Mouse (Mus musculus) neural tube, embryonic 15.5 days (tissue): Measurements from ENCODE around the gene Pcca. TPM values are rescaled to one million over a fixed set of nuclear protein-coding genes. Genes with fewer than 3 reads are reported as not detected.

Experiments
- ATAC-seq: fragments of 200-750 bp; cut with Nextera tagmentation; 2 replicates; pipeline ENCODE4 v1.8.0; 2017; ENCODE audit warnings: mild to moderate bottlenecking, moderate TSS enrichment, moderate library complexity; ENCODE audit not compliant: low FRiP score
- H3K27ac ChIP-seq: fragments of 300-500 bp; sonication (generic); replicated peaks from 2 replicates; pipeline ENCODE4 v1.5.1; 2015; ENCODE audit warnings: mild to moderate bottlenecking, inconsistent platforms
- H3K27me3 ChIP-seq: fragments of 300-500 bp; sonication (generic); replicated peaks from 2 replicates; pipeline ENCODE4 v1.6.1; 2015; ENCODE audit warnings: inconsistent platforms
- H3K36me3 ChIP-seq: fragments of 300-500 bp; sonication (generic); 2 replicates; pipeline ENCODE4 v1.6.1; 2015; ENCODE audit warnings: inconsistent platforms
- H3K4me1 ChIP-seq: fragments of 300-500 bp; sonication (generic); 2 replicates; pipeline ENCODE4 v1.6.1; 2015; ENCODE audit warnings: inconsistent platforms
- H3K4me2 ChIP-seq: fragments of 300-500 bp; sonication (generic); 2 replicates; pipeline ENCODE4 v1.6.1; 2015; ENCODE audit warnings: inconsistent platforms, mild to moderate bottlenecking, moderate library complexity
- H3K4me3 ChIP-seq: fragments of 300-500 bp; sonication (generic); replicated peaks from 2 replicates; pipeline ENCODE4 v1.5.1; 2015; ENCODE audit warnings: mild to moderate bottlenecking, inconsistent platforms
- H3K9ac ChIP-seq: fragments of 300-500 bp; sonication (generic); replicated peaks from 2 replicates; pipeline ENCODE4 v1.6.1; 2015; ENCODE audit warnings: mild to moderate bottlenecking, inconsistent platforms
- H3K9me3 ChIP-seq: fragments of 300-500 bp; sonication (generic); replicated peaks from 2 replicates; pipeline ENCODE4 v1.6.1; 2016; ENCODE audit warnings: inconsistent platforms
- WGBS: fragments of 180-500 bp; shearing (Covaris S2); methylation state at CpG from one replicate; pipeline ENCODE4 v1.1.7; 2015; ENCODE audit warnings: mixed read lengths; 5-methylcytosine and 5-hydroxymethylcytosine counted together
- polyA plus RNA-seq: library from polyadenylated mRNA; unstranded; fragments of >200 nt; fragmentation: Nextera tagmentation; extraction: Ambion mirVana; gene quantifications from 2 replicates; pipeline ENCODE4 v1.2.1, GENCODE M21; 2015

Pcca gene
- polyA plus RNA-seq, result 27.5 and 28.1 TPM in 2 replicates

GRCm38 (mm10) chr14:122534017-122534924, at the start of gene Pcca:
Gene Pcca, plus strand, starts transcription at chr14:122534324.
- Histone ChIP-seq H3K4me3 (peak within 1 kb of the TSS; percentile 88), H3K36me3 (no peaks in the 10 kb centered on the region), H3K9me3 (no peaks in the 10 kb centered on the region), H3K27ac (peak within 1 kb of the TSS; percentile 73), H3K4me1 (peaks cover 8% of the 10 kb centered on the region), H3K9ac (peak within 1 kb of the TSS; percentile 80), H3K4me2 (peak within 1 kb of the TSS; percentile 79), H3K27me3 (no peaks in the 10 kb centered on the region)
- ATAC-seq, result peak; percentile 100
- 2% methylated on average over 53 of the region's 54 CpGs for WGBS

- Histone ChIP-seq H3K36me3 (no peaks in the 10 kb centered on the region), H3K4me3 (no peak overlapping the region), H3K27ac (peak overlapping the region; percentile 7; the same call in 1 of the 2 replicates), H3K9ac (no peak overlapping the region), H3K4me1 (0 out of 2 replicates have a peak, but pooled peaks cover 4% of the 10 kb centered on the region), H3K9me3 (no peaks in the 10 kb centered on the region), H3K4me2 (peak overlapping the region; percentile 32; the same call in 1 of the 2 replicates), H3K27me3 (peaks cover 77% of the 10 kb centered on the region)
- ATAC-seq, result no peak
- 11% methylated on average over 4 of the region's 4 CpGs for WGBS
Observed at GRCm38 (mm10) chr14:122484458-122484843, 49.7 kb upstream of the Pcca start.

- ATAC-seq, result peak; percentile 45
- no peak overlapping the region for H3K4me3 ChIP-seq
- no peaks in the 10 kb centered on the region for H3K36me3 ChIP-seq
- no peaks in the 10 kb centered on the region for H3K9me3 ChIP-seq
- H3K4me1 ChIP-seq, result 0 out of 2 replicates have a peak, but pooled peaks cover 4% of the 10 kb centered on the region
- 2% methylated on average over 23 of the region's 24 CpGs for WGBS
- H3K27ac ChIP-seq, result peak overlapping the region; percentile 7; the same call in 1 of the 2 replicates
- peak overlapping the region; percentile 31 for H3K4me2 ChIP-seq
- H3K9ac ChIP-seq, result no peak overlapping the region
- H3K27me3 ChIP-seq, result peaks cover 78% of the 10 kb centered on the region
Observed at GRCm38 (mm10) chr14:122484844-122485551, 49.1 kb upstream of the Pcca start.

- Histone ChIP-seq H3K4me1 (peaks cover 9% of the 10 kb centered on the region; the same call in 1 of the 2 replicates), H3K9me3 (no peaks in the 10 kb centered on the region), H3K4me2 (peak overlapping the region; percentile 31; the same call in 1 of the 2 replicates), H3K27me3 (peaks cover 79% of the 10 kb centered on the region), H3K4me3 (no peak overlapping the region), H3K27ac (0 out of 2 replicates have a peak overlapping the region, but pooled peaks have one; percentile 45), H3K9ac (no peak overlapping the region), H3K36me3 (no peaks in the 10 kb centered on the region)
- WGBS, result 6% methylated on average over 12 of the region's 12 CpGs
- no peak for ATAC-seq
Observed at GRCm38 (mm10) chr14:122485635-122486181, 48.4 kb upstream of the Pcca start.

GRCm38 (mm10) chr14:122486611-122487010, 47.5 kb upstream of the Pcca start:
- H3K4me1 ChIP-seq, result peaks cover 11% of the 10 kb centered on the region; the same call in 1 of the 2 replicates
- WGBS, result 10% methylated on average over 1 of the region's 1 CpGs
- H3K4me2 ChIP-seq, result no peak overlapping the region
- H3K9ac ChIP-seq, result no peak overlapping the region
- H3K4me3 ChIP-seq, result no peak overlapping the region
- H3K27me3 ChIP-seq, result peaks cover 79% of the 10 kb centered on the region
- ATAC-seq, result no peak
- no peak overlapping the region for H3K27ac ChIP-seq
- no peaks in the 10 kb centered on the region for H3K36me3 ChIP-seq
- H3K9me3 ChIP-seq, result no peaks in the 10 kb centered on the region

GRCm38 (mm10) chr14:122487366-122487765, 46.8 kb upstream of the Pcca start:
- Histone ChIP-seq H3K4me1 (peaks cover 10% of the 10 kb centered on the region; the same call in 1 of the 2 replicates), H3K27me3 (peaks cover 74% of the 10 kb centered on the region), H3K4me2 (no peak overlapping the region), H3K9ac (no peak overlapping the region), H3K36me3 (no peaks in the 10 kb centered on the region), H3K4me3 (no peak overlapping the region), H3K9me3 (no peaks in the 10 kb centered on the region), H3K27ac (no peak overlapping the region)
- no peak for ATAC-seq
- WGBS, result 10% methylated on average over 5 of the region's 5 CpGs

- no peaks in the 10 kb centered on the region for H3K9me3 ChIP-seq
- no peaks in the 10 kb centered on the region for H3K36me3 ChIP-seq
- no peak overlapping the region for H3K27ac ChIP-seq
- WGBS, result 2% methylated on average over 5 of the region's 5 CpGs
- no peak overlapping the region for H3K4me3 ChIP-seq
- H3K27me3 ChIP-seq, result peaks cover 61% of the 10 kb centered on the region
- H3K9ac ChIP-seq, result no peak overlapping the region
- H3K4me1 ChIP-seq, result peaks cover 7% of the 10 kb centered on the region; the same call in 1 of the 2 replicates
- H3K4me2 ChIP-seq, result peak overlapping the region; percentile 20; the same call in 1 of the 2 replicates
- no peak for ATAC-seq
Observed at GRCm38 (mm10) chr14:122489041-122489440, 45.1 kb upstream of the Pcca start.

- H3K27ac ChIP-seq, result no peak overlapping the region
- H3K4me1 ChIP-seq, result peaks cover 7% of the 10 kb centered on the region; the same call in 1 of the 2 replicates
- WGBS, result 2% methylated on average over 12 of the region's 12 CpGs
- ATAC-seq, result no peak
- H3K4me3 ChIP-seq, result no peak overlapping the region
- H3K9me3 ChIP-seq, result no peaks in the 10 kb centered on the region
- H3K9ac ChIP-seq, result no peak overlapping the region
- H3K4me2 ChIP-seq, result peak overlapping the region; percentile 45
- peaks cover 54% of the 10 kb centered on the region for H3K27me3 ChIP-seq
- no peaks in the 10 kb centered on the region for H3K36me3 ChIP-seq
Observed at GRCm38 (mm10) chr14:122489686-122490414, 44.3 kb upstream of the Pcca start.

- peak; percentile 47 for ATAC-seq
- Histone ChIP-seq H3K4me1 (peaks cover 7% of the 10 kb centered on the region; the same call in 1 of the 2 replicates), H3K9ac (no peak within 1 kb of the TSS), H3K27ac (peak within 1 kb of the TSS; percentile 46), H3K4me2 (peak within 1 kb of the TSS; percentile 45), H3K27me3 (peaks cover 47% of the 10 kb centered on the region), H3K4me3 (peak within 1 kb of the TSS; percentile 25), H3K9me3 (no peaks in the 10 kb centered on the region), H3K36me3 (no peaks in the 10 kb centered on the region)
- 1% methylated on average over 51 of the region's 51 CpGs for WGBS
Observed at GRCm38 (mm10) chr14:122490441-122491328, 43.4 kb upstream of the Pcca start, which contains the start of gene Gm10837. Gene Gm10837, plus strand, starts transcription at chr14:122490586.

GRCm38 (mm10) chr14:122491521-122491920, 42.6 kb upstream of the Pcca start:
- 71% methylated on average over 6 of the region's 6 CpGs for WGBS
- Histone ChIP-seq H3K9me3 (no peaks in the 10 kb centered on the region), H3K4me1 (peaks cover 7% of the 10 kb centered on the region; the same call in 1 of the 2 replicates), H3K27ac (peak overlapping the region; percentile 46), H3K9ac (no peak overlapping the region), H3K4me2 (no peak overlapping the region), H3K27me3 (peaks cover 42% of the 10 kb centered on the region), H3K4me3 (no peak overlapping the region), H3K36me3 (no peaks in the 10 kb centered on the region)
- no peak for ATAC-seq
